Mouse (Mus musculus) bone marrow, adult 2 months (tissue): ENCODE results near the gene Hist1h2ab. TPM values are rescaled to one million over a fixed set of nuclear protein-coding genes. Genes with fewer than 3 reads are reported as not detected.

ENCODE experiments used
- H3K27ac ChIP-seq: fragments of 200-500 bp; 2 replicates; pipeline ENCODE4 v1.5.1; 2012; ENCODE audit warnings: low read depth, mild to moderate bottlenecking, control low read depth, inconsistent platforms, low read length; ENCODE audit not compliant: control insufficient read depth, poor library complexity, insufficient read depth
- H3K4me1 ChIP-seq: fragments of 200-500 bp; 2 replicates; pipeline ENCODE4 v1.6.1; 2011; ENCODE audit warnings: low read length; ENCODE audit not compliant: control insufficient read depth, insufficient read depth
- H3K4me3 ChIP-seq: fragments of 200-500 bp; replicated peaks from 2 replicates; pipeline ENCODE3; 2011; ENCODE audit warnings: mild to moderate bottlenecking, low read depth, low read length, control low read depth; ENCODE audit not compliant: control insufficient read depth
- CTCF ChIP-seq: fragments of 200-500 bp; IDR thresholded peaks from 2 replicates; pipeline ENCODE4 v1.5.1; 2011; ENCODE audit warnings: low read length, control low read depth; ENCODE audit not compliant: control insufficient read depth, insufficient read depth
- POLR2A ChIP-seq: fragments of 200-500 bp; IDR thresholded peaks from 2 replicates; pipeline ENCODE4 v1.6.1; 2011; ENCODE audit warnings: low read depth, mild to moderate bottlenecking, control low read depth, low read length, borderline replicate concordance; ENCODE audit not compliant: control insufficient read depth
- WGBS: fragments of 180-500 bp; shearing (Covaris S2); methylation state at CpG from one replicate; pipeline ENCODE4 v1.1.7; 2018; 5-methylcytosine and 5-hydroxymethylcytosine counted together
- polyA plus RNA-seq: library from polyadenylated mRNA; stranded (reverse); fragments of >200 nt; gene quantifications from 2 replicates; pipeline ENCODE4 v1.2.4, GENCODE M21; 2011; ENCODE audit warnings: low replicate concordance; ENCODE audit not compliant: missing spikeins, insufficient read depth, insufficient read length

Hist1h2ab gene
- polyA plus RNA-seq, 1 experiment: 31.4 TPM

- H3K4me1 ChIP-seq: peaks cover 6% of the 10 kb centered on the region; the same call in 1 of the 2 replicates
- 10% methylated on average over 9 of the region's 9 CpGs for WGBS
- TF ChIP-seq CTCF (no peak), POLR2A (no peak)
- no peak overlapping the region for H3K4me3 ChIP-seq
- H3K27ac ChIP-seq: peak overlapping the region; percentile 65
These were observed 21.8 kb upstream of the Hist1h2ab start for GRCm38 (mm10) chr13:23729192-23729525.

- TF ChIP-seq CTCF (no peak), POLR2A (no peak)
- 87% methylated on average over 5 of the region's 5 CpGs for WGBS
- Histone ChIP-seq H3K4me1 (peaks cover 6% of the 10 kb centered on the region; the same call in 1 of the 2 replicates), H3K4me3 (no peak overlapping the region), H3K27ac (no peak overlapping the region; the same call in 1 of the 2 replicates)
These were observed 21.2 kb upstream of the Hist1h2ab start for GRCm38 (mm10) chr13:23729706-23730105.

- WGBS: 56% methylated on average over 8 of the region's 8 CpGs
- TF ChIP-seq CTCF (no peak), POLR2A (no peak)
- no peak overlapping the region for H3K4me3 ChIP-seq
- peaks cover 6% of the 10 kb centered on the region; the same call in 1 of the 2 replicates for H3K4me1 ChIP-seq
- no peak overlapping the region for H3K27ac ChIP-seq
These were observed 20.4 kb upstream of the Hist1h2ab start for GRCm38 (mm10) chr13:23730479-23730878.

GRCm38 (mm10) chr13:23732156-23732804, 18.6 kb upstream of the Hist1h2ab start:
- Histone ChIP-seq H3K4me1 (peaks cover 6% of the 10 kb centered on the region; the same call in 1 of the 2 replicates), H3K27ac (no peak overlapping the region), H3K4me3 (no peak overlapping the region)
- WGBS: 27% methylated on average over 8 of the region's 8 CpGs
- TF ChIP-seq POLR2A (no peak), CTCF (peak; percentile 7; the same call in 1 of the 2 replicates)

- Histone ChIP-seq H3K4me1 (no peaks in the 10 kb centered on the region), H3K4me3 (no peak overlapping the region), H3K27ac (no peak overlapping the region)
- TF ChIP-seq CTCF (no peak), POLR2A (no peak)
- WGBS: 92% methylated on average over 5 of the region's 5 CpGs
These were observed 13.8 kb upstream of the Hist1h2ab start for GRCm38 (mm10) chr13:23737091-23737490.

- WGBS: 19% methylated on average over 4 of the region's 4 CpGs
- no peaks in the 10 kb centered on the region; the same call in 1 of the 2 replicates for H3K4me1 ChIP-seq
- H3K27ac ChIP-seq: no peak overlapping the region; the same call in 1 of the 2 replicates
- no peak overlapping the region for H3K4me3 ChIP-seq
- no peak for TF ChIP-seq CTCF
- no peak for TF ChIP-seq POLR2A
These were observed 12.9 kb upstream of the Hist1h2ab start for GRCm38 (mm10) chr13:23738041-23738440.

- under 1% methylated on average over 38 of the region's 38 CpGs for WGBS
These were observed 12.3 kb upstream of the Hist1h2ab start, which contains the start of gene Hist1h1c for GRCm38 (mm10) chr13:23738677-23739068. Hist1h1c (plus strand) TSS chr13:23738808.

GRCm38 (mm10) chr13:23739069-23739921, 11.6 kb upstream of the Hist1h2ab start:
- TF ChIP-seq POLR2A (peak; percentile 98), CTCF (no peak)
- Histone ChIP-seq H3K4me1 (no peaks in the 10 kb centered on the region; the same call in 1 of the 2 replicates), H3K27ac (peak overlapping the region; percentile 98), H3K4me3 (peak overlapping the region; percentile 67)
- WGBS: under 1% methylated on average over 39 of the region's 39 CpGs

More at GRCm38 (mm10) chr13:23738677-23739068, 12.3 kb upstream of the Hist1h2ab start, which contains the start of gene Hist1h1c:
- H3K4me3 ChIP-seq: peak within 1 kb of the TSS; percentile 67
- 0 out of 2 replicates have a peak, but pooled peaks have one; percentile 6 for TF ChIP-seq CTCF
- TF ChIP-seq POLR2A: peak; percentile 99
- H3K27ac ChIP-seq: peak within 1 kb of the TSS; percentile 98
- no peaks in the 10 kb centered on the region; the same call in 1 of the 2 replicates for H3K4me1 ChIP-seq
